Mouse (Mus musculus): Measurements from ENCODE around the gene Eefsec.

The Eefsec gene

GRCm38 (mm10) chr6:88416130-88416758 is 30.1 kb downstream of the Eefsec start:
- CTCF ChIA-PET, result no interaction called here

DNA sequence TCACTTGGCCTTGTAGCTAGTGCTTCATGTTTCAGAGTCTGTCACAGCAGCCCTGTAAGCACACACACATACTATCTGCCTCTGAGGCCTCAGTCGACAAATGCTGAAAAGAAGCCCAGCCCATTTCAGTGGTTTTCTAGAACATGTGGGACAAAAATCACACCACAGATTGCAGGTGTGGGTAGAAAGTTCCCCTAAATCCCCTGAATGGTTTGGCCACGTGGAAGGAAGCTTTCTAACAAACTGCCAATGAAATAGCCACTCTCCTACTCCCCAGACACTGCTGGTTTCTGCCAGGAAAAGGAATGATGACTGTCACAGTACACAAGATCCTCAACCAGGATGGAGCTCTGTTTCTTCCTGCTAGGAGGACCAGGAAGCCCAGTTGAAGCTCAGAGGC is 33.7 kb downstream of the Eefsec start:
- CTCF ChIA-PET, result no interaction called here

DNA sequence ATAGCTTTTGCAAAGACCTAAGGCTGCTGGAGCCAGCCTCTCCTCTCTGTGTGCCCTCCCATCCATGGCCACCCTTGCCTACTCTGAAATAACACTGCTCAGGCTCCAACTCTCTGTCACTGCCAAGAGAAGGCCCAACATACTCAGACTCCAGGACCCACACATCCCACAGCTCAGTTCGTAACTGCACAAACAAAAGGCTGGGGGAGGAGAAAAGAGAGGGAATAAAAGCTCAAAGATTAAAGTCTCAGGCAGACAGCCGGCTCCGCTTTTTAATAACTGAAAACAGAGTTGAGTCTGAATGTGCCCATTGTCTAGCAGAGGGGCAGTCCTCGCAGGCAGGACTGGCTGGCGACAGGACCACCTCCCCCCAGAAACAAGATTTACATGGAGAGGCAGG is 36.8 kb downstream of the Eefsec start:
- CTCF ChIA-PET, result no interaction called here

DNA sequence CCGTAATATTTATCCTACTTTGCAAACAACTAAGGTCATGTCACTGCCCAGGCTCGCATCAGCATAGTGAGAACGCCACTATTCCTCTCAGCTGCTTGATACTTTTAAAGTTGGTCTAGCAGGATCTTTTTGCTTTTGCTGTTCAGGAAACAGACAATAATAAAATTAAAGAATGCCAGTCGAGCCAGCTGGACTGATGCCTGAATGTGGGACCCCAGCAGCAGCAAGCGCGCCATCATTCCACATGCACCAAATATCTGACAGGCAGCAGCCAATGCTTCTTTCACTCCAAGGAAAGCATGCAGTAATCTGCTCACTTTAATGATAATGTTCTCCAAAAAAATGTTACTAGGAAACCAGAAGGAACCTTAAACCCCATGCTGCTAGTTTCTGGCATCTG is 45.9 kb downstream of the Eefsec start:
- CTCF ChIA-PET, result no interaction called here

GRCm38 (mm10) chr6:88397985-88398384 is 48.4 kb downstream of the Eefsec start:
- CTCF ChIA-PET, result no interaction called here

GRCm38 (mm10) chr6:88388946-88389345 is 57.4 kb downstream of the Eefsec start:
- CTCF ChIA-PET, result no interaction called here

DNA sequence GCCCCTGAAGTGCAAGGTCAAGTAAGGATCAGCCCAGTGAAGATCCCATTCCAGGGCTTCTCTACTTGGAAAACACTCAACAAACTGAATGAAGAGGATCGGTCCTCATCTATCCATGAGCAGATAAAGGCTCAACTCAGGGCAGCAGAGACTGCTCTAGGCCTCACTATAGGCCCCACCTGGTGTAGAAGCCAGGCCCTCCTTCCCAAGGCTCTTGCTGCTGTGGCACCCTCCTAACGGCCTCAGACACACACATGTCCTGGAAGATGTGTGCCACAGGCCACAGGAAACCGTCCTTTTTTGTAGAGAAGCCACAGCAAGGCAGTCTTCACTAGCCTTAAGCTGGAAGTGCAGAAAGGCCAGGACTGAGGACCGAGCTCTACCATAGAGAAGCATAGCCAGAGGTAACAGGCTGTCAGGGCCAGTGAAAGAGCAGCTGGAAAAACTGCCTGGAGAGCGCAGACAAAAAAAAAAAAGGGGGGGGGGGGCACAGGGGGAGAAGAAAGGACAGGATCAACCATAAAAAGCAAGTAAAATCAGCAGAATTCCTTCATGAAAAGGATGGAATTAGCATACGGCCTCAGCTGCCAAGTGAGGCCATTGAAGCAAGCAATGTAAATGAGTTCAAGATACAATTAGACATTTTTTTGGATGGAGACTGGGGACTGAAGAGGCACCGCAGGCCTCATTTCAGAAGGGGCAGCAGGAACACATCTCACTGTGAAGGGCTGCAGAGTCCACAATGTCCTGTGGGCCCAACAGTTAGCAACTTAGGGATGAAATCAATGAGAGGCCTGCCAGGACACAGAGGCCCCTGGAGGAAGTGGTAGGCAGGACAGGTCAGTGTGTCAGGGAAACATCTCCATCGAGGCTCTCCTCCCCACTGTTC is 58.3 kb downstream of the Eefsec start:
- CTCF ChIA-PET, result no interaction called here

DNA sequence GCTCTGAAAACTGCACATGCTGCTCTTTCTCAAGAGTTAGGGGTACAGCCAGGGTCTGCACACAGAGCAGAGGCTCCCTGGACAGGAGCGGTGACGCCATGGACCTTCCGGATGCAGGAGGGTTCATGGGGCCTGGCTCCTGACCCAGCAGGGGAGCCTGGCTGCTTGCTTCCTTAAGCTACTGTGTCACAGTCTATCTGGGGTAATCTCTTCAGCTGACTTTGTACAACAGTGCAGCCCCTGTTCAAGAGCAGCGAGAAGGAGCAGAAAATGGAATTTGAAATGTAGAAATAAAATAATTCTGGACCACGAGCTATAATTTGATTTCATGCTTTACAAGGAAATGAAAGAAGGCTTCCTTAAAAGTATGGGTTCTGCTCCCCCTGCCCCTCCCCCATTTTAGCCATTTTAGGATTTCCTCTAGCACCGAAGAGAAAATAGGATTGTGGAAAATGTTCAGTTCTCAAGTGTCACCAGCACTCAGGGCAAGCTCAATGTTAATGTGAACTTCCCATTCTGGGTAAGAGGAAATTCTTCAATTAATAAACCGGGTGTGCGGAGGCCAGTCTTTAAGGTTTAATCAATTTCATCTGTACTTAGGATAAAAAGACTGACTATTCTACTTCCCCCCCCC is 61.8 kb downstream of the Eefsec start:
- CTCF ChIA-PET, result no interaction called here

- CTCF ChIA-PET, result no interaction called here
Observed at GRCm38 (mm10) chr6:88383734-88384133, 62.6 kb downstream of the Eefsec start.

DNA sequence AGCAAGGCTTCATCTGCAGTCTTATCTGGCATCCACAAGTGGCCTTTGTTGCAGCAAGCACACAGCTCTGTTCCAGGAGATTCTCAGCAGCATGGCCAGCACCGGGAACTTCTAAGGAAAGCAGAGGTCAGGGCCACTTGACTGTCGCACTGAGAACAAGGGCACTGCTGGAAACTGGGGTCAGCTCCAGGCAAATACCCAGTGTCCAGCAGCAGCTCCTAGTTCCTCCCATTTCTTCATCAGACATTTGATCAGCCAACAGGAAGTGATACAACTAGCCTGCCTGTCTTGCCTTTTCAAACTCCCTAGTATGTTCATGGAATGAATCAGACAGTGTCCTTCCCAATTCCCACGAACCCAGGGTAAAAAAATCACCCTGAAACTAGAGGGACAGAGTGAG is 66.6 kb downstream of the Eefsec start:
- CTCF ChIA-PET, result no interaction called here

DNA sequence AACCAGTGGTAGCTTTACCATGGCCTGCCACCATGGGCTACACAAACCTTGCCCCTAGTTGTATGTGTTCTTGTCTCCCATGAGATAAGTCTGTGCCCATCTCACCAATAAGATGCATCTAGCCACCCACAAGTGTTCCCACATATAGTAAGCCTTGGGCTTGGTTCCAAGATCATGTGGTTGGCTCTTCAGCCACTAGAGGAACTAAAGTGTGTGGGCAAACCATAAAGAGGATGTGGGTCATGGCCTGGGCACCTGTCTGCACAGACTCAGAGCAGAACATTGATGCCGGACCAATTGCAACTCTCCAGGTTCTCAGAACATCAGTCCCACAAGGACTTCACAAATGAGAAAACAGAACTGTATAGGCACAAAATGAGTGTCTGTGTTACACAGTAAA is 67.5 kb downstream of the Eefsec start:
- CTCF ChIA-PET, result no interaction called here

DNA sequence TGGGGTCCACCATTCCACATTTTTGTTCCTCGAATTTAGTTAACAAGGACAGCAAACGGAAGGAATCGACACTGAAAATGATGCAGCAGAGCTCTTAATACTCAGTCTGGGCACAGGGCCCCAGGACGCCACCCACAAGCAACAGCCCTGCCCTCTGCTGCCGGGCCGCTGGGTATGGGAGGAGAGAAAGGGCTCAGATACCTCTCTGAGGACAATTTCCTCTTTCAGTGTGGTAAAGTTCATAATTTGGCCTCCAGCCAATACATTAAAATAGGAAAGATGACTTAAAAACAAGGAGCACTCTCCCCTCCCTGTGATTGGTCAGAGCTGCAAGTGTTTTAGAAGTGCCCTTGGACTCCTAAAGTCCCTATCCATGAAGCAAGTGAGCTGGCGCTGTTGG is 72.1 kb downstream of the Eefsec start:
- CTCF ChIA-PET, result interaction anchor here (0.7 kb wide), 1 partner anchor 958 kb away, joined by 4 read pairs; no protein-coding TSS in a partner anchor

GRCm38 (mm10) chr6:88369851-88370635 is 76.3 kb downstream of the Eefsec start:
- CTCF ChIA-PET, result no interaction called here

DNA sequence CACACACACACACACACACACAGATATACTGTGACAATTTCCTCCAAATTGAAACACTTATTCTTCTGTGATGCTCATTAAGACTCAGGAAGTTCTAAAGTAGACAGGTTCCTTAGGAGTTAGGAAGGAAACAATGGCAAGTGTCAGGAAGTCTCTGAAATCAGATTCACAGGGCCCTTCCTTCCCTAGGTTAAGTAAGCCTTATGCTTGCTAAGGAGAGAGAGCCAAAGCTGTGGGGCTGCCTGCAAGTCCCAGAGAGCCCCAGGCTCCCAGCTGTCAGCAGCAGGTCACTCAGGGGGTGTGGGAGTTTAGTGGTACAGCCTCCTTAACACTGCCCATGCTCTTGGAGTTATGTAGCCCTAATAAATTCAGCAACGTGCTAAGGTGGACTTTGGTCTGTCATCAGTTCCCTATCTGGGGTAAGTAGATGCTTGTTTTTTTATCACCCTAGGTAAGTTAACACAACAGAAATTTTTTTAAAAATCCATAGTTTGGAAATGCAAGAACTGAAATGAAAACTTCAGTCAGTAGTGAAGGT is 82.8 kb downstream of the Eefsec start:
- CTCF ChIA-PET, result no interaction called here

DNA sequence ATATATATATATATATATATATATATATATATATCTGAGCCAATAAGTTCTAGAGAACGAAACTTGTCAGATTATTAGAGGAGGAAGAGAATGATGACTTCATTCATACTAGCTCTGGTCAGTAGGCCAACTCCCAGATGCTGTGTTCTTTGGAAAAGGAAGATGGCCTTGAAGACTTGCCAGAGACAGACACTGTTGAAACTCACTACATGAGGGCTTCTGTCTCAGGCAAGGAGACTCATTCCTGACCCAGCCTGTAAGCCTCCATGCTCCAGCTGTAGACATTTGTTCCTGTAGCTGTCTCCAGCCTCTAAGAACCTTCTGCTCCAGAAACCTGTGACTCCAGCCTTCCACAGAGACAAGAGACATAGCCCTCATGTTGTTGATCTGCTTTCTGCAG is 85.2 kb downstream of the Eefsec start:
- CTCF ChIA-PET, result no interaction called here

DNA sequence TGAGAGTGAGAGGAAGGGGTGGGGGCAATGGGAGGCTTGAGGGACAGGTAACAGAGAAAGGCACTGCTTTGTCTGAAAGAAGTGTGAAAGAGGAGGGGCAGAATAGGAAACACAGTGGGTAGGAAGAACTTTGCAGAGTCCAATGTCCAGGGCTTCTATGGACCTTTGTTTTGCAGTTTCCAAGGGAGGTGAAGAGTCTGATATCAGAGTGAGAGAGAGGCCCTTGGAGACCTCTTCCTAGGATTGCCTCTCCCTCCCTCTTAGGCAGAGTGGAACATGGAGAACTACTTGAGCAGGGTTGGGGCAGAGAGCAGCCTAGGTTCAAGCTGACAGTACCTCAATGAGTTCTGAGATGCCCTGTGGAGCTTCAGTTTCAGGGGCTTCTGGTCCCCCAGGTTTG is 88.1 kb downstream of the Eefsec start:
- CTCF ChIA-PET, result no interaction called here

- CTCF ChIA-PET, result no interaction called here
Observed at GRCm38 (mm10) chr6:88355866-88356265, 90.5 kb downstream of the Eefsec start.

DNA sequence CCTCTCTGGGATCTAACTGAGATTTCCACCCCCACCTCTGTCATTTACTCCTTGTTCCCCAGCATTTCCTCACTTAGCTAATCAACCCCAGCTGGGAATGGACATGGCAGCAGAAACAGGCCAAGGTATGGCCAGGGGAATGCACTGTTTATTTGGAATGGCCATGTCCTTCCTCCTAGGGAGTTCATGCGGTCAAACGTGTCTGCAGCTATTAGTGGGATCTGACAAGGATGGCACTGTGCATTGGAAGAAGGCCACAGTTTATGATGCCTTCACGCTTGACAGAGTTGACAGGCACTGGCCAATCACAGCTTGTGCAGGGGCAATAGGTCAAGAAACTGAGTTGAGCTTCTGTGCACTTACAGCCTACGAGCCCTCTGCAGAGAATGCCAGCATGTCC is 93.8 kb downstream of the Eefsec start:
- CTCF ChIA-PET, result no interaction called here

DNA sequence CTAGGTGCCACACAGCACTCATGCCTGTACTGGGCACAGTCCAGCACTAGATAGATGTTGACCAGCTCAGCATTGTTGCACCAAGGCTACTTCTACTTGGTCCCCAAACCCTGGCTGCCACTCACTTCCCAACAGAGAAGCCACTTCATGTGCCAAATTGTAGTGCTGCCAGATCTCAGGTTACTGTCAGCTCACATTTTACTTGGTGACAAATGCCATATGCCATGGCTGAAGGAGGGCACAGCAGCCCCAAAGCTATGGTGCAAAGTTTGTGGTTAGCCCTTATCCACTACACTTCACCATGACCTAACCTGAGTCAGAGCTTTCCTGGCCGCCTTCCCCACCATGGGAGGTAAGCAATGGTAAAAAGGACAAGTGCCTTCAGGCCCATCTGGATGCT is 99.6 kb downstream of the Eefsec start:
- CTCF ChIA-PET, result no interaction called here

- CTCF ChIA-PET, result no interaction called here
Observed at GRCm38 (mm10) chr6:88345311-88345710, 101.0 kb downstream of the Eefsec start.

- CTCF ChIA-PET, result no interaction called here
Observed at GRCm38 (mm10) chr6:88343485-88344450, 102.6 kb downstream of the Eefsec start.
